Mouse (Mus musculus) forebrain, postnatal 0 days (tissue): ENCODE measurements at regions not wholly inside any gene's neighbourhood (a gene's known extent, or its start where the extent isn't known, plus 50 kb on each side); places are given as distances from the start of the nearest gene placed in this dataset.
A peak's percentile ranks its signal among the peaks of the same experiment; 100 is the strongest.

Experiments used
- ATAC-seq: fragments of 200-750 bp; cut with Nextera tagmentation; 2 replicates; pipeline ENCODE4 v1.8.0; 2017; ENCODE audit warnings: mild to moderate bottlenecking, moderate library complexity
- DNase-seq: peaks from one replicate; pipeline ENCODE4 v3.0.0-alpha.2; 2015
- H3K27ac ChIP-seq: fragments of 300-500 bp; sonication (generic); 2 replicates; pipeline ENCODE4 v1.5.1; 2014; ENCODE audit warnings: low read depth, mild to moderate bottlenecking, antibody characterized with exemption, low read length, moderate library complexity, mixed read lengths
- H3K27me3 ChIP-seq: fragments of 300-500 bp; sonication (generic); 2 replicates; pipeline ENCODE4 v1.6.1; 2014; ENCODE audit warnings: mild to moderate bottlenecking, low read length, mixed read lengths; ENCODE audit not compliant: insufficient read depth
- H3K36me3 ChIP-seq: fragments of 300-500 bp; sonication (generic); 2 replicates; pipeline ENCODE4 v1.6.1; 2014; ENCODE audit warnings: mild to moderate bottlenecking, moderate library complexity; ENCODE audit not compliant: insufficient read depth
- H3K4me1 ChIP-seq: fragments of 300-500 bp; sonication (generic); 2 replicates; pipeline ENCODE4 v1.6.1; 2014; ENCODE audit warnings: antibody characterized with exemption; ENCODE audit not compliant: insufficient read depth
- H3K4me2 ChIP-seq: fragments of 300-500 bp; sonication (generic); 2 replicates; pipeline ENCODE4 v1.6.1; 2014; ENCODE audit warnings: low read depth, mild to moderate bottlenecking, moderate library complexity
- H3K4me3 ChIP-seq: fragments of 300-500 bp; sonication (generic); 2 replicates; pipeline ENCODE4 v1.5.1; 2014; ENCODE audit warnings: low read depth, low read length, mixed read lengths
- H3K9ac ChIP-seq: fragments of 300-500 bp; sonication (generic); 2 replicates; pipeline ENCODE4 v1.6.1; 2014; ENCODE audit warnings: mild to moderate bottlenecking
- H3K9me3 ChIP-seq: fragments of 300-500 bp; sonication (generic); 2 replicates; pipeline ENCODE4 v1.6.1; 2016; ENCODE audit warnings: low read length
- CTCF ChIP-seq: sonication (generic); IDR thresholded peaks from 2 replicates; pipeline ENCODE4 v1.5.1; 2016; ENCODE audit warnings: antibody characterized with exemption, control low read depth, low read depth
- WGBS: fragments of 180-500 bp; shearing (Covaris S2); extraction: QIAGEN DNeasy Blood & Tissue Kit; methylation state at CpG from one replicate; pipeline ENCODE4 v1.1.7; 2014; 5-methylcytosine and 5-hydroxymethylcytosine counted together

GRCm38 (mm10) chr2:8468351-8468750 is 959.0 kb upstream of the Celf2 start:
- H3K9me3 ChIP-seq = no peaks in the 10 kb centered on the region
- 0 out of 2 replicates have a peak, but pooled peaks cover 4% of the 10 kb centered on the region for H3K4me1 ChIP-seq
- H3K9ac ChIP-seq = no peak overlapping the region
- ATAC-seq (no peak), DNase-seq (no peak)
- no peaks in the 10 kb centered on the region for H3K27me3 ChIP-seq
- no peaks in the 10 kb centered on the region for H3K36me3 ChIP-seq
- no peak overlapping the region for H3K4me2 ChIP-seq
- H3K4me3 ChIP-seq = no peak overlapping the region
- TF ChIP-seq CTCF = no peak
- H3K27ac ChIP-seq = peak overlapping the region; percentile 64

GRCm38 (mm10) chr2:8467531-8468203 is 958.3 kb upstream of the Celf2 start:
- Histone ChIP-seq H3K9ac (no peak overlapping the region), H3K36me3 (no peaks in the 10 kb centered on the region), H3K4me3 (no peak overlapping the region), H3K4me2 (no peak overlapping the region), H3K27me3 (no peaks in the 10 kb centered on the region), H3K27ac (peak overlapping the region; percentile 72), H3K4me1 (0 out of 2 replicates have a peak, but pooled peaks cover 4% of the 10 kb centered on the region), H3K9me3 (no peaks in the 10 kb centered on the region)
- ATAC-seq = peak; percentile 67
- peak; percentile 67 for DNase-seq
- no peak for TF ChIP-seq CTCF
- WGBS = 12% methylated on average over 2 of the region's 2 CpGs

GRCm38 (mm10) chr2:8452566-8453243 is 943.3 kb upstream of the Celf2 start:
- H3K27me3 ChIP-seq = no peaks in the 10 kb centered on the region
- no peak for TF ChIP-seq CTCF
- no peaks in the 10 kb centered on the region for H3K9me3 ChIP-seq
- no peaks in the 10 kb centered on the region for H3K36me3 ChIP-seq
- peaks cover 6% of the 10 kb centered on the region; the same call in 1 of the 2 replicates for H3K4me1 ChIP-seq
- H3K27ac ChIP-seq = peak overlapping the region; percentile 60
- DNase-seq (peak; percentile 85), ATAC-seq (peak; percentile 92)
- H3K9ac ChIP-seq = no peak overlapping the region
- peak overlapping the region; percentile 6; the same call in 1 of the 2 replicates for H3K4me2 ChIP-seq
- 7% methylated on average over 3 of the region's 3 CpGs for WGBS
- no peak overlapping the region for H3K4me3 ChIP-seq

GRCm38 (mm10) chr2:8441230-8441629 is 931.9 kb upstream of the Celf2 start:
- Histone ChIP-seq H3K9ac (no peak overlapping the region), H3K4me2 (no peak overlapping the region), H3K4me3 (no peak overlapping the region), H3K27ac (no peak overlapping the region), H3K9me3 (no peaks in the 10 kb centered on the region), H3K36me3 (no peaks in the 10 kb centered on the region), H3K4me1 (no peaks in the 10 kb centered on the region), H3K27me3 (no peaks in the 10 kb centered on the region)
- ATAC-seq (no peak), DNase-seq (no peak)
- TF ChIP-seq CTCF = no peak
- 75% methylated on average over 1 of the region's 1 CpGs for WGBS

GRCm38 (mm10) chr2:8429652-8430343 is 920.4 kb upstream of the Celf2 start:
- no peak for DNase-seq
- Histone ChIP-seq H3K4me3 (no peak overlapping the region), H3K4me2 (no peak overlapping the region), H3K27ac (no peak overlapping the region), H3K27me3 (no peaks in the 10 kb centered on the region), H3K9me3 (no peaks in the 10 kb centered on the region), H3K9ac (no peak overlapping the region), H3K36me3 (no peaks in the 10 kb centered on the region), H3K4me1 (no peaks in the 10 kb centered on the region)
- ATAC-seq = no peak
- 87% methylated on average over 5 of the region's 5 CpGs for WGBS
- no peak for TF ChIP-seq CTCF

GRCm38 (mm10) chr2:8428145-8428544 is 918.8 kb upstream of the Celf2 start:
- ATAC-seq = no peak
- no peak for TF ChIP-seq CTCF
- H3K36me3 ChIP-seq = no peaks in the 10 kb centered on the region
- no peak for DNase-seq
- H3K9ac ChIP-seq = no peak overlapping the region
- H3K4me2 ChIP-seq = no peak overlapping the region
- no peak overlapping the region for H3K4me3 ChIP-seq
- H3K27ac ChIP-seq = no peak overlapping the region
- 47% methylated on average over 2 of the region's 2 CpGs for WGBS
- no peaks in the 10 kb centered on the region for H3K27me3 ChIP-seq
- H3K4me1 ChIP-seq = no peaks in the 10 kb centered on the region
- no peaks in the 10 kb centered on the region for H3K9me3 ChIP-seq

- no peaks in the 10 kb centered on the region for H3K9me3 ChIP-seq
- no peaks in the 10 kb centered on the region for H3K27me3 ChIP-seq
- TF ChIP-seq CTCF = no peak
- no peak overlapping the region for H3K4me3 ChIP-seq
- no peak overlapping the region for H3K9ac ChIP-seq
- no peak overlapping the region for H3K4me2 ChIP-seq
- ATAC-seq (no peak), DNase-seq (no peak)
- 37% methylated on average over 1 of the region's 1 CpGs for WGBS
- no peaks in the 10 kb centered on the region for H3K36me3 ChIP-seq
- H3K4me1 ChIP-seq = no peaks in the 10 kb centered on the region
- H3K27ac ChIP-seq = no peak overlapping the region
Measured at GRCm38 (mm10) chr2:8427720-8428119, 918.4 kb upstream of the Celf2 start.
